Mouse (Mus musculus): ENCODE data around the gene Nr2c2ap.

GRCm38 (mm10) chr8:70099276-70099675 lies 31.9 kb upstream of the Nr2c2ap start:
- TF ChIP-seq CTCF (conservative IDR thresholded peaks at IDR 0.05; ENCODE audit: low read length) (no peak), POU5F1 (IDR thresholded peaks at IDR 0.05; ENCODE audit: borderline replicate concordance, low read length) (no peak), NANOG (IDR thresholded peaks at IDR 0.05; ENCODE audit: borderline replicate concordance, low read length) (no peak)
